Mouse (Mus musculus): ENCODE results near the gene Mageb16. TPM values are rescaled to one million over a fixed set of nuclear protein-coding genes. Genes with fewer than 3 reads are reported as not detected.

Gene Mageb16
- 0.13 TPM in 1 of 2 replicates, not detected in the other for polyA plus RNA-seq (2014; fragmentation: Nextera tagmentation; extraction: Ambion mirVana)

GRCm38 (mm10) chrX:79671411-79671810 is at the start of gene Mageb16:
Mageb16 (minus strand) TSS chrX:79671435.
- Histone ChIP-seq H3K27ac (ENCODE audit: low read depth, low read length) (no peak within 1 kb of the TSS), H3K4me3 (ENCODE audit: low read depth, low read length) (no peak within 1 kb of the TSS), H3K36me3 (ENCODE audit: control insufficient read depth, insufficient read depth, low read length) (no peaks in the 10 kb centered on the region), H3K9ac (ENCODE audit: low read length) (no peak within 1 kb of the TSS), H3K9me3 (ENCODE audit: control insufficient read depth, low read length) (no peaks in the 10 kb centered on the region), H3K27me3 (ENCODE audit: control insufficient read depth, insufficient read depth, low read length) (no peaks in the 10 kb centered on the region), H3K4me2 (ENCODE audit: low read depth) (no peak within 1 kb of the TSS), H3K4me1 (ENCODE audit: control insufficient read depth, insufficient read depth, low read length) (no peaks in the 10 kb centered on the region)
- no peak for ATAC-seq (ENCODE audit: insufficient read depth, low FRiP score, low TSS enrichment)
- DNase-seq (ENCODE audit: low spot score) = no peak
- 79% methylated on average over 8 of the region's 8 CpGs for WGBS

GRCm38 (mm10) chrX:79651091-79651490 is 20.1 kb downstream of the Mageb16 start:
- no peak overlapping the region for H3K4me3 ChIP-seq (ENCODE audit: low read depth, low read length)
- no peak overlapping the region for H3K27ac ChIP-seq (ENCODE audit: low read depth, low read length)
- WGBS = 71% methylated on average over 2 of the region's 2 CpGs
- ATAC-seq (ENCODE audit: insufficient read depth, low FRiP score, low TSS enrichment) = no peak
- no peak overlapping the region for H3K9ac ChIP-seq (ENCODE audit: low read length)
- no peak overlapping the region for H3K4me2 ChIP-seq (ENCODE audit: low read depth)
- DNase-seq (ENCODE audit: low spot score) = no peak
- no peaks in the 10 kb centered on the region for H3K27me3 ChIP-seq (ENCODE audit: control insufficient read depth, insufficient read depth, low read length)
- no peaks in the 10 kb centered on the region for H3K4me1 ChIP-seq (ENCODE audit: control insufficient read depth, insufficient read depth, low read length)
- no peaks in the 10 kb centered on the region for H3K9me3 ChIP-seq (ENCODE audit: control insufficient read depth, low read length)
- H3K36me3 ChIP-seq (ENCODE audit: control insufficient read depth, insufficient read depth, low read length) = no peaks in the 10 kb centered on the region

GRCm38 (mm10) chrX:79635396-79635795 is 35.8 kb downstream of the Mageb16 start:
- DNase-seq (ENCODE audit: low spot score) (no peak), ATAC-seq (ENCODE audit: insufficient read depth, low FRiP score, low TSS enrichment) (no peak)
- Histone ChIP-seq H3K9me3 (ENCODE audit: control insufficient read depth, low read length) (no peaks in the 10 kb centered on the region), H3K36me3 (ENCODE audit: control insufficient read depth, insufficient read depth, low read length) (no peaks in the 10 kb centered on the region), H3K4me3 (ENCODE audit: low read depth, low read length) (no peak overlapping the region), H3K9ac (ENCODE audit: low read length) (no peak overlapping the region), H3K4me2 (ENCODE audit: low read depth) (no peak overlapping the region), H3K4me1 (ENCODE audit: control insufficient read depth, insufficient read depth, low read length) (no peaks in the 10 kb centered on the region), H3K27ac (ENCODE audit: low read depth, low read length) (no peak overlapping the region), H3K27me3 (ENCODE audit: control insufficient read depth, insufficient read depth, low read length) (no peaks in the 10 kb centered on the region)
- WGBS = 85% methylated on average over 15 of the region's 15 CpGs

GRCm38 (mm10) chrX:79606462-79606861 is 64.8 kb downstream of the Mageb16 start:
- H3K4me1 ChIP-seq (ENCODE audit: control insufficient read depth, insufficient read depth, low read length) = no peaks in the 10 kb centered on the region
- WGBS = 74% methylated on average over 2 of the region's 2 CpGs
- no peak overlapping the region for H3K4me2 ChIP-seq (ENCODE audit: low read depth)
- H3K9me3 ChIP-seq (ENCODE audit: control insufficient read depth, low read length) = no peaks in the 10 kb centered on the region
- H3K4me3 ChIP-seq (ENCODE audit: low read depth, low read length) = no peak overlapping the region
- DNase-seq (ENCODE audit: low spot score) (no peak), ATAC-seq (ENCODE audit: insufficient read depth, low FRiP score, low TSS enrichment) (no peak)
- no peaks in the 10 kb centered on the region for H3K36me3 ChIP-seq (ENCODE audit: control insufficient read depth, insufficient read depth, low read length)
- H3K27me3 ChIP-seq (ENCODE audit: control insufficient read depth, insufficient read depth, low read length) = no peaks in the 10 kb centered on the region
- H3K27ac ChIP-seq (ENCODE audit: low read depth, low read length) = no peak overlapping the region
- H3K9ac ChIP-seq (ENCODE audit: low read length) = no peak overlapping the region

Other genes with a start within 250 kb of the Mageb16 start
- 0.15 and 0.33 TPM in 2 replicates for gene Gm7173, start 154.2 kb downstream of the Mageb16 start, polyA plus RNA-seq (2014; fragmentation: Nextera tagmentation; extraction: Ambion mirVana)